16 mouse cellular contexts compared by ENCODE assay signal in the genomic region with DNA sequence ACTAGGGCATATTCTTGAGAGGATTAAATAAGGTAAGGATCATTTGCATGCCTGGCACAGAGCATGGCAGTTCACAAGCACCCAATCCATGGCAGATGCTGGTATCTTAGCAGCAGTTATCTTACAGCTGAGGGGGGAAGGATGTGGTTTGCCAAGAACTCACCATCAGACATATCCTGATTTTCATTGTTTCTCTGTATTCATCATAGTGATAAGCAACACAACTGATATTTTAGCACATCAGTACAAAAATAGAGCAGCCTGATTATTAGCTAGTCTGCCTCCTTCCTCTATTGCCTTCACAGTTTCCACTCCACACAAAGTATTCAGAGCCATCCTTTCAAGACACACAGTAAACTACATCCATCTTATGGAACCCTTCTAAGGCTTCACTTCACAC.
"Had no signal": no experiment of that assay in that cellular context is flagged by ENCODE, and none has a peak within 500 bp of the region (broad histone marks: within the 10 kb centered on the region; RNA-seq: fewer than 3 reads in every experiment).

No protein-coding gene starts in this region.

- H3K27ac ChIP-seq: neural tube, embryonic 12.5 days; neural tube, embryonic 13.5 days; neural tube, embryonic 15.5 days; stomach, embryonic 15.5 days; stomach, postnatal 0 days had no signal

- H3K4me1 ChIP-seq: neural tube, embryonic 12.5 days; neural tube, embryonic 13.5 days; stomach, embryonic 15.5 days had no signal

- H3K36me3 ChIP-seq: neural tube, embryonic 12.5 days; neural tube, embryonic 13.5 days; neural tube, embryonic 15.5 days; stomach, embryonic 15.5 days had no signal

- DNase-seq: retina, postnatal 1 day; right cerebral cortex, adult 18-20 months; right cerebral cortex, postnatal 14 days; right cerebral cortex, postnatal 25 days; right cerebral cortex, postnatal 4 days; thymus, adult 18-20 months; thymus, adult 2 months; thymus, postnatal 14 days; thymus, postnatal 25 days; thymus, postnatal 36 days; thymus, postnatal 4 days had no signal

- H3K9me3 ChIP-seq: neural tube, embryonic 15.5 days; stomach, embryonic 15.5 days had no signal

- H3K9ac ChIP-seq: neural tube, embryonic 12.5 days; neural tube, embryonic 13.5 days; neural tube, embryonic 15.5 days; stomach, embryonic 15.5 days had no signal

- H3K27me3 ChIP-seq: neural tube, embryonic 12.5 days; neural tube, embryonic 13.5 days; neural tube, embryonic 15.5 days; stomach, embryonic 15.5 days had no signal

- H3K4me3 ChIP-seq: neural tube, embryonic 12.5 days; neural tube, embryonic 13.5 days; neural tube, embryonic 15.5 days; stomach, embryonic 15.5 days had no signal
